Mouse (Mus musculus): Measurements from ENCODE around the gene Bbx. TPM values are rescaled to one million over a fixed set of nuclear protein-coding genes. Genes with fewer than 3 reads are reported as not detected.

Gene Bbx
- polyA plus RNA-seq, 1 experiment, result 10.5 TPM

DNA sequence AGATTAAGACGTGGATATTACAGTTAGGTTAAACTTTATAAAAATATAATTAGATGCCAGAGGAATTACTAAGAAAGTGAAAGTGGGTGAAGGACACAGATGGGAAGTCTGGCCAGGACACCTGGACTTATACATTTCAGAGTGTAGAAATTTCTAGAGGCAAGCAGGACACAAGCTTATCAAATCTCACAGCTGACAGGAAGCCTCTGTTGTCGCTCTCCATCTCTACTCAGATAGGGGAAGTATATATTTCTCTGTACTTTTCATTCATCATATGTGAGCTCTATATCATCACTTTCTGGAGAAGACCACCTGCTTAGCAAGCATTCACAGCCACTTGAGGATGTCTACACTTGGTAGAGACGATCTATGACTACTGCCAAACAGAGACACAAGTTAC is 113.9 kb downstream of the Bbx start:
- 48% methylated on average over 3 of the region's 3 CpGs for WGBS
- H3K4me3 ChIP-seq (replicated peaks; ENCODE audit: control insufficient read depth, low read depth, low read length), result no peak overlapping the region
- no peak overlapping the region for H3K27ac ChIP-seq (ENCODE audit: control insufficient read depth, insufficient read depth, low read depth, low read length, poor library complexity)
- H3K4me1 ChIP-seq (ENCODE audit: control insufficient read depth, insufficient read depth, low read length), result no peaks in the 10 kb centered on the region
- TF ChIP-seq CTCF (IDR thresholded peaks at IDR 0.05; ENCODE audit: control insufficient read depth, insufficient read depth, low read length) (no peak), POLR2A (IDR thresholded peaks at IDR 0.05; ENCODE audit: borderline replicate concordance, control insufficient read depth, low read depth, low read length) (no peak)

DNA sequence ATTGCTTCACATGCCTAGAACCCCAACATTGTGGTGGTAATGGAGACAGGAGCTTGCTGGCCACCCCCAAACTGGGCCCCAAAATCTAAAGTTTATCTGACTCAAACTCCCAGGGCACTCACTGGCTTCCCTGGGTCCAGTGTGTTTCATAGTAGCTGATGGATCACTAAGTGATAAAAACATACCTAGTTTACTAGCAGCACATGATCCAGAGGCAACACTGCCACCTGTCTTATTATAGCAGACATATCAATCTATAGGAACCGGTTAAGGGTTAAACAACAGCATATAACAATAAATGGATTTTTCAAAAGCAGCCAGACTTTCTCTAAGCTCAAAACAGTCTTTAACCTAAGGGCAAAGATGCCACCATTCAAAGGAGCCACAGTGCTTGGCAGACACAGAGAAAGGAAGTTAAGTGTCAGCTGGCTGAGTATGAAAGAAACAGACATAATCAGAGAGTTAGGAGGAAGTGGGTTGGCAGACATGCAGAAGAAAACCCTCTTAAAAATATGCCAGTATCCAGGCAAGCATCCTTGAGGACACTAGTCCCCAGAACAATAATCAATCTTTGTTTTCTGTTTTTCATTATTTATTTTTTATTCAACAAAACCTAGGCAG is 116.7 kb downstream of the Bbx start:
- no peak overlapping the region for H3K27ac ChIP-seq (ENCODE audit: control insufficient read depth, insufficient read depth, low read depth, low read length, poor library complexity)
- TF ChIP-seq CTCF (IDR thresholded peaks at IDR 0.05; ENCODE audit: control insufficient read depth, insufficient read depth, low read length) (no peak), POLR2A (IDR thresholded peaks at IDR 0.05; ENCODE audit: borderline replicate concordance, control insufficient read depth, low read depth, low read length) (no peak)
- H3K4me1 ChIP-seq (ENCODE audit: control insufficient read depth, insufficient read depth, low read length), result no peaks in the 10 kb centered on the region
- H3K4me3 ChIP-seq (replicated peaks; ENCODE audit: control insufficient read depth, low read depth, low read length), result no peak overlapping the region
- WGBS, result 56% methylated on average over 1 of the region's 1 CpGs

DNA sequence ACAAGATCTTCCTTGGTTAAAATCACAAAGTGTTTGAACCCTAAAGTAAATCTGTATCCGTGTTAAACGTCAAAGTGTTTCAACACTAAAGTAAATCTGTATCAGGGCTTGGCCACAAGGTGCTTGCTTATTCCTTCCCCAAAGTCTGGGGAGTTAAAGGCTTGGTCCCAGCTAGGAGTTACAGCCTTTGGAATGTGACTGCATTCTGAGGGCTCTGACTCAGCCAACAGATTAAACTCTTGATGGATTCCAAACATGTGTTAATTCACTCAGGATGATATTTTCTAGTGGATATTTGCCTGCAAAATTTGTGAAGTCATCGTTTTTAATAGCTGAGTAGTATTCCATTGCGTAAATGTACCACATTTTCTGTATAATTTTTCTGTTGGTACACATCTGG is 120.6 kb downstream of the Bbx start:
- 78% methylated on average over 4 of the region's 4 CpGs for WGBS

DNA sequence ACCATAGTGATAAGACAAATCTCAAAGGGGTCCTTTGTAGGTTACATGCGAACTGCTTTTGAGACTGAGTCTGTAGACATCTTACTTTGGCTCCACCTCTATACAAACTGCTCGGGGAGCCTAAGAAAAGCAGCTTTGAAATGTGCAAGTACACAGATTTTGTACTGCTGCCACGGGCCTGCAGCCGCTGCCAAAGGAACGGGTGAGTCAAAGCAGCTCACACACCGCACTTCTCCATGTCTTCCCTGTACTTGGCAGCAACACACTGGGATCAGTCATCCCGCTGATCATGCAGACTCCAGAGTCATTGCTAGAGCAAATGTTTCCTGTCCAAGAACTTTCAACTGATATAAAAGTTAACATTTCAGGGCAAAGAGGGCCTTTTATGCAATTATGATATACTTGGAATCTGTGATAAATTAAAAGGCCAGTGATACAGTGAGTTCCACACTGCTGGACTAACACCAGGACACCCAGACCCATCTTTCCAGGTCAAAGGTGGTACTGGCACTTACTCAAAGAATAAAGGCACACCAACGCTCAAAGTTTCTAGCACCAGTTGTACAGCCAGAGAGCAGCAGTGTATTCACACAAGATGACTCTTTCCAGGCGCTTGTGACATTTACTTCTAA is 122.7 kb downstream of the Bbx start:
- H3K4me1 ChIP-seq (ENCODE audit: control insufficient read depth, insufficient read depth, low read length), result no peaks in the 10 kb centered on the region
- H3K4me3 ChIP-seq (replicated peaks; ENCODE audit: control insufficient read depth, low read depth, low read length), result no peak overlapping the region
- 86% methylated on average over 9 of the region's 9 CpGs for whole genome bisulfite sequencing
- H3K27ac ChIP-seq (ENCODE audit: control insufficient read depth, insufficient read depth, low read depth, low read length, poor library complexity), result no peak overlapping the region
- TF ChIP-seq CTCF (IDR thresholded peaks at IDR 0.05; ENCODE audit: control insufficient read depth, insufficient read depth, low read length) (no peak), POLR2A (IDR thresholded peaks at IDR 0.05; ENCODE audit: borderline replicate concordance, control insufficient read depth, low read depth, low read length) (no peak)

More for the DNA sequence above, 120.6 kb downstream of the Bbx start:
- H3K27ac ChIP-seq (ENCODE audit: control insufficient read depth, insufficient read depth, low read depth, low read length, poor library complexity), result no peak overlapping the region
- TF ChIP-seq POLR2A (IDR thresholded peaks at IDR 0.05; ENCODE audit: borderline replicate concordance, control insufficient read depth, low read depth, low read length) (no peak), CTCF (IDR thresholded peaks at IDR 0.05; ENCODE audit: control insufficient read depth, insufficient read depth, low read length) (no peak)
- no peak overlapping the region for H3K4me3 ChIP-seq (replicated peaks; ENCODE audit: control insufficient read depth, low read depth, low read length)
- no peaks in the 10 kb centered on the region for H3K4me1 ChIP-seq (ENCODE audit: control insufficient read depth, insufficient read depth, low read length)

DNA sequence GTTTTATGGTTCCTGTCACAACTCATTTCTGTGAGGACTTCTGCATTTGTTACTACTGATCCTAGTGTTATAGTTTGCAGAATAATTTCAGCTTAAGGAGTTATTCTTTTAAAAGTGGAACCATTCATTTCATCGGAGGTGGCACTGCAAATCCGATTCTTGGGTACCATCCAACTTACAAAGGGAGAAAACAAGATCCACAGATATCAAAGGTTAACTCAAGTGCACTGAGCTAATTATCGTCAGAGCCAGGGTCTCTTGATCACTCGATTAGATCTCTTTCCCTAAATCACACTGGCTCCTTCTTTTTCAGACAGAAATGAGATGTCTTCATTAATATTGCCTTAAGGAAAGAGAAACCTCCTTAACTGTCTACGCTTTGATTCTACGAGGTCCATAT is 123.9 kb downstream of the Bbx start:
- TF ChIP-seq CTCF (IDR thresholded peaks at IDR 0.05; ENCODE audit: control insufficient read depth, insufficient read depth, low read length) (no peak), POLR2A (IDR thresholded peaks at IDR 0.05; ENCODE audit: borderline replicate concordance, control insufficient read depth, low read depth, low read length) (no peak)
- no peak overlapping the region for H3K27ac ChIP-seq (ENCODE audit: control insufficient read depth, insufficient read depth, low read depth, low read length, poor library complexity)
- WGBS, result 77% methylated on average over 6 of the region's 6 CpGs
- no peak overlapping the region for H3K4me3 ChIP-seq (replicated peaks; ENCODE audit: control insufficient read depth, low read depth, low read length)
- no peaks in the 10 kb centered on the region for H3K4me1 ChIP-seq (ENCODE audit: control insufficient read depth, insufficient read depth, low read length)

DNA sequence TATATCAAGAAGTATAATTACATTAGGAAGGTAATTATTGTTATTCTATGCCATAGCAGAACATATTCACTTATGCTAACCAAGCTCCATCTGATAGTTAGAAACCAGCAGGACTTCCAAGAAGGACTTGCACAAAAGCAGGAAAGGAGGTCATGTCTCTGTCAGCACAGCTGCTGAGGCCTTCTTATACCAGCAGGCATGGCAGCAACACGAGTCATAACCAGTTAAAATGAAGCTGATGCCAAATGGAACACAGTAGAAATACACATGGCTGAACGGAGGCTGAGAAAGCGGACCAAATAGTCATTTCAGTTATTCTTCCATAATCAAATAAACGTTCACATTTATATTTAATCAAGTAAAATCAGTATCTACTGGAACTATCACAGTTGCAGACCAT is 125.0 kb downstream of the Bbx start:
- TF ChIP-seq POLR2A (IDR thresholded peaks at IDR 0.05; ENCODE audit: borderline replicate concordance, control insufficient read depth, low read depth, low read length) (no peak), CTCF (IDR thresholded peaks at IDR 0.05; ENCODE audit: control insufficient read depth, insufficient read depth, low read length) (no peak)
- whole genome bisulfite sequencing, result 78% methylated on average over 4 of the region's 4 CpGs
- Histone ChIP-seq H3K4me3 (replicated peaks; ENCODE audit: control insufficient read depth, low read depth, low read length) (no peak overlapping the region), H3K27ac (ENCODE audit: control insufficient read depth, insufficient read depth, low read depth, low read length, poor library complexity) (no peak overlapping the region), H3K4me1 (ENCODE audit: control insufficient read depth, insufficient read depth, low read length) (no peaks in the 10 kb centered on the region)

DNA sequence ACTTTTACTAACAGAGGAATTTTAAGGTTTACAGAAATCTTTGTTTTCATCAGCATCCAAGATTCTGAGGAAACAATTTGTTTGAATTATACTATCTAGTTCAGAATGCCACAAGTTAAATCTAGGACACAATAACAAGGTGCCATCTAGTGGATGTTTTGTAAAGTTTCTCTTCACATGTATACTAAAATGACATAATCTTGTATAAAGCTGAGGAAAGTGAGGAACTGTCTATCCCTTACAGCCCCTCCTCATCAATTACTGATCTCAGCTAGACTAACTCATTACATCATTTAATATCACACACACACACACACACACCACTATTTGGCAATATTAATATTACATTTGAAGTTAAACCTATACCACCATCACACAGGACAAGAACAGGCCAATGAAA is 125.5 kb downstream of the Bbx start:
- no peak overlapping the region for H3K27ac ChIP-seq (ENCODE audit: control insufficient read depth, insufficient read depth, low read depth, low read length, poor library complexity)
- H3K4me1 ChIP-seq (ENCODE audit: control insufficient read depth, insufficient read depth, low read length), result no peaks in the 10 kb centered on the region
- TF ChIP-seq CTCF (IDR thresholded peaks at IDR 0.05; ENCODE audit: control insufficient read depth, insufficient read depth, low read length) (no peak), POLR2A (IDR thresholded peaks at IDR 0.05; ENCODE audit: borderline replicate concordance, control insufficient read depth, low read depth, low read length) (no peak)
- no peak overlapping the region for H3K4me3 ChIP-seq (replicated peaks; ENCODE audit: control insufficient read depth, low read depth, low read length)

DNA sequence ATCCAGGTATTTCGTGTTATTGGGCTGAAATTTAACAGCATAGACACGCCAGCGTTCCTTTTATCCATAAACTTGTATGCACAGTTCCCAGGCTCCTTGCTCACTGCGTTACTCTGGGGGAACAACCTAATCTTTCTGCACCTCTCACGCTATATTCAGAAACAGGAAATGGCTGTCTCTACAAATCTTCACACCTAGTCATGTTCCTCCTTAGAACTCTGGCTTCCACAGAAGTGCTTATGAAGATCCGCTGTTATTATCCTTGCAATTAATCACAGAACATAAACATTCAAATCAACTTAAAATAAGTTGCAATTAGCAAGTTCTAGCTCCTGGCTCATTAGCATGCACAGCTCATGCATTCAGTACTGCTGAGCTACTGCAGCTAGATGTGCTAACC is 127.0 kb downstream of the Bbx start:
- 53% methylated on average over 6 of the region's 6 CpGs for WGBS

More for the DNA sequence above, 127.0 kb downstream of the Bbx start:
- Histone ChIP-seq H3K4me3 (replicated peaks; ENCODE audit: control insufficient read depth, low read depth, low read length) (no peak overlapping the region), H3K27ac (ENCODE audit: control insufficient read depth, insufficient read depth, low read depth, low read length, poor library complexity) (no peak overlapping the region), H3K4me1 (ENCODE audit: control insufficient read depth, insufficient read depth, low read length) (no peaks in the 10 kb centered on the region)
- no peak for TF ChIP-seq POLR2A (IDR thresholded peaks at IDR 0.05; ENCODE audit: borderline replicate concordance, control insufficient read depth, low read depth, low read length)
- no peak for TF ChIP-seq CTCF (IDR thresholded peaks at IDR 0.05; ENCODE audit: control insufficient read depth, insufficient read depth, low read length)
